Mouse (Mus musculus) liver (tissue): Measurements from ENCODE around the gene Nod1.

Experiments
- DNase-seq: peaks from one replicate; pipeline ENCODE4 v3.0.0-alpha.2; 2020; ENCODE audit warnings: mixed read lengths

Gene Nod1

GRCm38 (mm10) chr6:54972111-54972928 lies at the start of gene Nod1:
Gene Nod1 (minus strand): TSS chr6:54972612.
- DNase-seq: peak; percentile 62

- no peak for DNase-seq
Observed at GRCm38 (mm10) chr6:55021806-55022205, 49.4 kb upstream of the Nod1 start.

GRCm38 (mm10) chr6:55018417-55018816 lies 46.0 kb upstream of the Nod1 start:
- no peak for DNase-seq

- peak; percentile 57 for DNase-seq
Observed at GRCm38 (mm10) chr6:55016710-55017583, 44.5 kb upstream of the Nod1 start.

GRCm38 (mm10) chr6:55016236-55016635 lies 43.8 kb upstream of the Nod1 start:
- DNase-seq: peak; percentile 49

GRCm38 (mm10) chr6:55014184-55014583 lies 41.8 kb upstream of the Nod1 start:
- no peak for DNase-seq

GRCm38 (mm10) chr6:55012516-55012915 lies 40.1 kb upstream of the Nod1 start:
- DNase-seq: no peak

GRCm38 (mm10) chr6:55010330-55011091 lies 38.1 kb upstream of the Nod1 start:
- DNase-seq: no peak

GRCm38 (mm10) chr6:55009391-55010230 lies 37.2 kb upstream of the Nod1 start:
- no peak for DNase-seq

- no peak for DNase-seq
Observed at GRCm38 (mm10) chr6:55008401-55008800, 36.0 kb upstream of the Nod1 start.

- no peak for DNase-seq
Observed at GRCm38 (mm10) chr6:55003559-55003958, 31.1 kb upstream of the Nod1 start.

GRCm38 (mm10) chr6:55002438-55002837 lies 30.0 kb upstream of the Nod1 start:
- DNase-seq: no peak

- no peak for DNase-seq
Observed at GRCm38 (mm10) chr6:55001320-55001719, 28.9 kb upstream of the Nod1 start.

GRCm38 (mm10) chr6:54997726-54998125 lies 25.3 kb upstream of the Nod1 start:
- no peak for DNase-seq

GRCm38 (mm10) chr6:54996361-54996760 lies 23.9 kb upstream of the Nod1 start:
- DNase-seq: no peak

GRCm38 (mm10) chr6:54992734-54993260 lies 20.4 kb upstream of the Nod1 start, which contains the start of gene Ggct:
Gene Ggct (minus strand): TSS chr6:54992950.
- DNase-seq: peak; percentile 95

- DNase-seq: no peak
Observed at GRCm38 (mm10) chr6:54992141-54992540, 19.7 kb upstream of the Nod1 start.

GRCm38 (mm10) chr6:54991189-54991588 lies 18.8 kb upstream of the Nod1 start:
- DNase-seq: no peak

- DNase-seq: no peak
Observed at GRCm38 (mm10) chr6:54988141-54988540, 15.7 kb upstream of the Nod1 start.

- no peak for DNase-seq
Observed at GRCm38 (mm10) chr6:54984096-54984495, 11.7 kb upstream of the Nod1 start.

- no peak for DNase-seq
Observed at GRCm38 (mm10) chr6:54983526-54984050, 11.2 kb upstream of the Nod1 start.
